Mouse (Mus musculus): ENCODE results near the gene Carm1. TPM values are rescaled to one million over a fixed set of nuclear protein-coding genes. Genes with fewer than 3 reads are reported as not detected.
"Not testable (repeated sequence)": the region's sequence is repeated elsewhere in the genome, so short reads cannot be mapped to it uniquely, and the experiment has no call there.

The Carm1 gene
- polyA plus RNA-seq, 1 experiment from 2014 or later = 39.7 TPM

DNA sequence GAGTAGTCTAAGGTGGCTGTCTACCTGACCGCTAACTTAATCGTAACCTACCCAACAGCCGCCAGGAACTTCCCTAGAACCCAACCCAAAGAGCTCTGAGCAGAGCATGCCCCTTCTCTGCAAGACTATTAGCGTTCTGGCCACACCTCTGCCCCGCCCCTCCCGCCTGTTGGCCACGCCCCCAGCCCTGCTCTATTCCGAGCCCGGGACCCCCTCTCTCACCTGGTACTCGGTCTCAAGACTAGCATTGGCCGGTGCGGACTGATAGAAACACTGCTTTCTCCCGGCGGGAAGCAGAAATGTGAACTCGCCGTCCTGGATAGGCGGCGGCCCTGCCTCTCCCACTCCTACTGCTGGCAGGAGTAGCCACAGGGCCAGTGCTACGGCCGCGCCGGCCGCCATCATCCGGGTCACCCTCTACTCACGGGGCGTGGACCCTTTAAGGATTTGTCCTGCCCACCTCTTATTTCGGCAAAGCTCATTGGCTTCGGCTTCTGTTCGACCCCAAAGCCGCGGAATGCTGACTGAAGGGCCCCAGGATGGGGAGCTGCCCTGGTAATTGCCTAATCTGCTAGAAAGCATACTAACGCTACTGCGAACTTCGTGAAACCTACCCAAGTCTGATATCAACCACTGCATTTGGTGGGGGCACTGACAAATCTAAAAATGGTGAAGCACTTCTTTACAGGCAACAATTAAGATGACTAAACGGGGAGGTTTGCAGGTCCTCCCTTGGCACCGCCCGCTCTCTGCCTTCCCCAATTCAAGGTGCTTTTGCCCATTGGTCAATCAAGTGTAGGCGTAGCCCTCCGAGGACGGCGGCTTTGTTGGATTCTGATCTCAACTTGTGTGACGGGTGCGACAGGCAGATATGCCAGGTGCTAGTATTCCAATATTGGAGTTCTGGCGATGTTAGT lies 36.7 kb upstream of the Carm1 start, which contains the start of gene Tmed1:
Gene Tmed1, minus strand, starts transcription at position 481 of the 917 bp plus-strand sequence.
- peaks cover 32% of the 10 kb centered on the region for H3K36me3 ChIP-seq (ENCODE audit: control insufficient read depth, insufficient read depth, low read length)
- peak within 1 kb of the TSS; percentile 61 for H3K4me3 ChIP-seq (ENCODE audit: low read depth, low read length)
- peak; percentile 95 for ATAC-seq (ENCODE audit: insufficient number of reproducible peaks, insufficient read depth, low FRiP score, low read depth)
- H3K9ac ChIP-seq (replicated peaks; ENCODE audit: low read depth, low read length) = peak within 1 kb of the TSS; percentile 46
- H3K4me2 ChIP-seq (replicated peaks; ENCODE audit: low read depth, low read length) = peak within 1 kb of the TSS; percentile 54
- H3K27me3 ChIP-seq (ENCODE audit: control insufficient read depth, insufficient read depth, low read length) = no peaks in the 10 kb centered on the region
- H3K27ac ChIP-seq (ENCODE audit: low read length) = peak within 1 kb of the TSS; percentile 92
- WGBS = under 1% methylated on average over 44 of the region's 44 CpGs
- H3K4me1 ChIP-seq (ENCODE audit: control insufficient read depth, insufficient read depth, low read length) = peaks cover 9% of the 10 kb centered on the region; the same call in 1 of the 2 replicates
- H3K9me3 ChIP-seq (ENCODE audit: control insufficient read depth, low read depth, low read length) = no peaks in the 10 kb centered on the region

GRCm38 (mm10) chr9:21510689-21511015 lies 36.0 kb upstream of the Carm1 start:
- peak; percentile 5; the same call in 1 of the 2 replicates for ATAC-seq (ENCODE audit: insufficient number of reproducible peaks, insufficient read depth, low FRiP score, low read depth)
- Histone ChIP-seq H3K27me3 (ENCODE audit: control insufficient read depth, insufficient read depth, low read length) (no peaks in the 10 kb centered on the region), H3K27ac (ENCODE audit: low read length) (peak overlapping the region; percentile 92)

GRCm38 (mm10) chr9:21511052-21511451 lies 35.6 kb upstream of the Carm1 start:
- Histone ChIP-seq H3K9ac (replicated peaks; ENCODE audit: low read depth, low read length) (0 out of 2 replicates have a peak overlapping the region, but pooled peaks have one; percentile 28), H3K27me3 (ENCODE audit: control insufficient read depth, insufficient read depth, low read length) (no peaks in the 10 kb centered on the region), H3K4me2 (replicated peaks; ENCODE audit: low read depth, low read length) (peak overlapping the region; percentile 54), H3K27ac (ENCODE audit: low read length) (peak overlapping the region; percentile 92; the same call in 1 of the 2 replicates), H3K9me3 (ENCODE audit: control insufficient read depth, low read depth, low read length) (no peaks in the 10 kb centered on the region), H3K4me3 (ENCODE audit: low read depth, low read length) (peak overlapping the region; percentile 61), H3K36me3 (ENCODE audit: control insufficient read depth, insufficient read depth, low read length) (peaks cover 22% of the 10 kb centered on the region), H3K4me1 (ENCODE audit: control insufficient read depth, insufficient read depth, low read length) (peaks cover 9% of the 10 kb centered on the region; the same call in 1 of the 2 replicates)
- no peak for ATAC-seq (ENCODE audit: insufficient number of reproducible peaks, insufficient read depth, low FRiP score, low read depth)
- 79% methylated on average over 9 of the region's 9 CpGs for WGBS

More at GRCm38 (mm10) chr9:21510689-21511015, 36.0 kb upstream of the Carm1 start:
- Histone ChIP-seq H3K9me3 (ENCODE audit: control insufficient read depth, low read depth, low read length) (no peaks in the 10 kb centered on the region), H3K4me3 (ENCODE audit: low read depth, low read length) (peak overlapping the region; percentile 61), H3K4me2 (replicated peaks; ENCODE audit: low read depth, low read length) (peak overlapping the region; percentile 54), H3K9ac (replicated peaks; ENCODE audit: low read depth, low read length) (peak overlapping the region; percentile 28; the same call in 1 of the 2 replicates), H3K4me1 (ENCODE audit: control insufficient read depth, insufficient read depth, low read length) (peaks cover 9% of the 10 kb centered on the region; the same call in 1 of the 2 replicates), H3K36me3 (ENCODE audit: control insufficient read depth, insufficient read depth, low read length) (peaks cover 26% of the 10 kb centered on the region)
- 2% methylated on average over 7 of the region's 7 CpGs for WGBS

GRCm38 (mm10) chr9:21513466-21513865 lies 33.2 kb upstream of the Carm1 start:
- ATAC-seq (ENCODE audit: insufficient number of reproducible peaks, insufficient read depth, low FRiP score, low read depth) = no peak
- Histone ChIP-seq H3K36me3 (ENCODE audit: control insufficient read depth, insufficient read depth, low read length) (peaks cover 5% of the 10 kb centered on the region; the same call in 1 of the 2 replicates), H3K4me1 (ENCODE audit: control insufficient read depth, insufficient read depth, low read length) (peaks cover 9% of the 10 kb centered on the region; the same call in 1 of the 2 replicates), H3K4me3 (ENCODE audit: low read depth, low read length) (no peak overlapping the region), H3K9me3 (ENCODE audit: control insufficient read depth, low read depth, low read length) (no peaks in the 10 kb centered on the region), H3K27me3 (ENCODE audit: control insufficient read depth, insufficient read depth, low read length) (no peaks in the 10 kb centered on the region), H3K27ac (ENCODE audit: low read length) (no peak overlapping the region), H3K4me2 (replicated peaks; ENCODE audit: low read depth, low read length) (no peak overlapping the region), H3K9ac (replicated peaks; ENCODE audit: low read depth, low read length) (no peak overlapping the region)
- WGBS = 98% methylated on average over 4 of the region's 4 CpGs

DNA sequence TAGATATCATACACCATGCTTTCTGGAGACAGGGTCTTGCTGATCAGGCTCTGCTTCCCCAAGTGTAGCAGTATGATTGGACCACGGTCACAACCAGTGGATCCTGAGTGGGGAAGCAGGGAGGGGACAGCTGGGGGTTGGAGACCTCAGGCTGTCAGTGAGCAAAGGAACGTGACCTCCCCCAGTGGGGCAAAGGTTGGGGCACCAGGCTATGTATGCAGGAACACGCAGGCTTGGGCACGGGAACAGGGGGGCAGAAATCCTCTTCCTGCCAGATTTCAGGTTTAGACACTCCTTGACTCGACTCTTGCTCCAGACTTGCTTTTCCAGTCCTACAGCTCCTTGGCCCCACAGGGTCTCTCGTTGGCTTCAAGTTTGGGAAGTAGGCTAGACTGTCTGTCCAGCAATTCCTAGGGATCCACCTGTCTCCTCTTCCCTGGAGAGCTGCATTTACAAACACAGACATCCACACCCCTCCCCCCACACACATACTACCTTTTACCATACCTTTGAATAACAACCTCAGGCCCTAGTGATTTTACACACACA lies 28.7 kb upstream of the Carm1 start:
- Histone ChIP-seq H3K36me3 (ENCODE audit: control insufficient read depth, insufficient read depth, low read length) (no peaks in the 10 kb centered on the region), H3K27me3 (ENCODE audit: control insufficient read depth, insufficient read depth, low read length) (no peaks in the 10 kb centered on the region), H3K27ac (ENCODE audit: low read length) (no peak overlapping the region), H3K4me3 (ENCODE audit: low read depth, low read length) (no peak overlapping the region), H3K4me1 (ENCODE audit: control insufficient read depth, insufficient read depth, low read length) (no peaks in the 10 kb centered on the region), H3K9me3 (ENCODE audit: control insufficient read depth, low read depth, low read length) (no peaks in the 10 kb centered on the region), H3K9ac (replicated peaks; ENCODE audit: low read depth, low read length) (no peak overlapping the region), H3K4me2 (replicated peaks; ENCODE audit: low read depth, low read length) (no peak overlapping the region)
- 71% methylated on average over 6 of the region's 6 CpGs for WGBS
- ATAC-seq (ENCODE audit: insufficient number of reproducible peaks, insufficient read depth, low FRiP score, low read depth) = no peak

GRCm38 (mm10) chr9:21518690-21519089 lies 28.0 kb upstream of the Carm1 start:
- not testable (repeated sequence) for H3K9me3 ChIP-seq (ENCODE audit: control insufficient read depth, low read depth, low read length); H3K27ac ChIP-seq (ENCODE audit: low read length); H3K27me3 ChIP-seq (ENCODE audit: control insufficient read depth, insufficient read depth, low read length); ATAC-seq (ENCODE audit: insufficient number of reproducible peaks, insufficient read depth, low FRiP score, low read depth); H3K9ac ChIP-seq (replicated peaks; ENCODE audit: low read depth, low read length); H3K4me2 ChIP-seq (replicated peaks; ENCODE audit: low read depth, low read length); H3K4me1 ChIP-seq (ENCODE audit: control insufficient read depth, insufficient read depth, low read length); H3K36me3 ChIP-seq (ENCODE audit: control insufficient read depth, insufficient read depth, low read length); H3K4me3 ChIP-seq (ENCODE audit: low read depth, low read length)
- 71% methylated on average over 6 of the region's 6 CpGs for WGBS

DNA sequence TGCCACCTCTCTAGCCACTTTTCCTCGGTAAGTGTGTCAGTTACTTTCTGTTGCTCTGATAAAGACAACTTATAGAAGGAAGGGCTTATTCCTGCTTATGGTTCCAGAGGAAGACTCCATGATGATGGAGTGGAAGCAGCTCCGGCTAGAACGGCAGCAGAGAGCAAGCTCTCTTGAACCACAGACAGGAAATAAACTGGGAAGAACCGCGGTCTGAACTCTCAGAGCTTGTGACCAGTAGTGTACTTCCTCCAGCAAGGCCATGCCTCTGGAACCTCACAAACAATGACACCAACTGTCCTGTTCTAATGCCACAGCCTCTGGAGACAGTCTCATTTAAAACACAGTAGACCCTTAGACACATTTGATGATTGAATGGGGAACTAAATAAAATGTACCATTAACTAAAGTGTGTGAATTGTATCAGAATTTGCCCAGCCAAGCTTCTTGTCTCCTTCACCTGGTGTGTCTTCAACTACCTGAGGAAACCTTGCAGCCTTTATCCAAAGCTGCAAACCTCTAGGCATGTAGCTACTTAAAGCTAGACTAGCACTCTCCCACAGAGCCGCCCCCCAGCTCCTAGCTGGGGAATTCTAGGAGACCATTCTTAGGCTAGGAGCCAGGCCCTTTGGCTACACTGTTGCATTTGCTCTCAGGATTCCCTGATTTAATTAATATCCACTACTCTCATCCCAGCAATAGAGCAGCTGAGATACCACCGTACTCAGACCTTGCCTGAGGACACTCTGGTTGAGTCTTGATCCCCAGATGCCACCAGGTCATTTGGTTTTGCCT lies 21.4 kb upstream of the Carm1 start:
- ATAC-seq (ENCODE audit: insufficient number of reproducible peaks, insufficient read depth, low FRiP score, low read depth) = no peak
- no peak overlapping the region for H3K4me2 ChIP-seq (replicated peaks; ENCODE audit: low read depth, low read length)
- H3K36me3 ChIP-seq (ENCODE audit: control insufficient read depth, insufficient read depth, low read length) = no peaks in the 10 kb centered on the region
- H3K9ac ChIP-seq (replicated peaks; ENCODE audit: low read depth, low read length) = no peak overlapping the region
- no peaks in the 10 kb centered on the region for H3K4me1 ChIP-seq (ENCODE audit: control insufficient read depth, insufficient read depth, low read length)
- H3K27ac ChIP-seq (ENCODE audit: low read length) = peak overlapping the region; percentile 21; the same call in 1 of the 2 replicates
- H3K4me3 ChIP-seq (ENCODE audit: low read depth, low read length) = no peak overlapping the region
- no peaks in the 10 kb centered on the region for H3K27me3 ChIP-seq (ENCODE audit: control insufficient read depth, insufficient read depth, low read length)
- 76% methylated on average over 7 of the region's 7 CpGs for WGBS
- no peaks in the 10 kb centered on the region for H3K9me3 ChIP-seq (ENCODE audit: control insufficient read depth, low read depth, low read length)

Data from stomach, embryonic 14.5 days (tissue).